Mouse (Mus musculus): ENCODE measurements around the gene Zfp296. TPM values are rescaled to one million over a fixed set of nuclear protein-coding genes. Genes with fewer than 3 reads are reported as not detected.

Zfp296 gene
- 10.0 and 11.1 TPM in 2 replicates for polyA plus RNA-seq (2012; ENCODE audit: low replicate concordance)

DNA sequence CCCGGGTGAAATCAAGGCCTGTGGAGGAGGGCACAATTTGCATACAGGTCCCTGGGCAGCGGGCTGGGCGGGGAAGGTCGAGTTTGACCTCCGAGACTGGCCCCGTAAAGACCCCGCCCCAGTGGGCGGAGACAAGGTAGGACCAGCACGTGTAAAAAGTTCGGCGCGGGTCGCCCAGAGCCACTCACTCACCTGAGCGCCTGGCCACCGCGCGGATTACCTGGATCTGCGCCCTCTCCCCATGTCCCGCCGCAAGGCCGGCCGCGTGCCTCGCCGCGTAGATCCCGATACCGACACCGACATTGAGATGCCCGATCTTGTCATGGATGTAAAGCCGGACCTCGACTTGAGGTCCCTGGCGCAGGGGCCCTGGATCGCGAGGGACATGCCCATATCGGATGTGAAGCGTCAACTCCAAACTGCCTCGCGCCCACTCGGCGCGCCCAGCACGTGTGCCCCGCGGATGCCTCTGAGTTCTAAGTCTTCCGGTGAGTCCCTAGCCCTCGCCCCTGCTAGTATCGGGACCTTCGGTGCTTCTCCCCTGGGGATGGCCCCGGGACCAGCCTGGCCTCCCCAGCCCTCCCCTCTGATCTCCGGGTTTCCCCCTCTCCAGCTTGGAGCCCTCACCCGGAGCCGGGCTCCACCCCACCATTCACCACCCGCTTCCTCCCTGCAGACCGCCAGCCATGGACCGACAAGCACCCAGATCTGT is at the start of gene Zfp296, which contains the start of gene Gemin7:
Gene Zfp296, plus strand, starts transcription at position 147 of the 712 bp plus-strand sequence.
Gene Gemin7, minus strand, starts transcription at position 455 of the 712 bp plus-strand sequence.

DNA sequence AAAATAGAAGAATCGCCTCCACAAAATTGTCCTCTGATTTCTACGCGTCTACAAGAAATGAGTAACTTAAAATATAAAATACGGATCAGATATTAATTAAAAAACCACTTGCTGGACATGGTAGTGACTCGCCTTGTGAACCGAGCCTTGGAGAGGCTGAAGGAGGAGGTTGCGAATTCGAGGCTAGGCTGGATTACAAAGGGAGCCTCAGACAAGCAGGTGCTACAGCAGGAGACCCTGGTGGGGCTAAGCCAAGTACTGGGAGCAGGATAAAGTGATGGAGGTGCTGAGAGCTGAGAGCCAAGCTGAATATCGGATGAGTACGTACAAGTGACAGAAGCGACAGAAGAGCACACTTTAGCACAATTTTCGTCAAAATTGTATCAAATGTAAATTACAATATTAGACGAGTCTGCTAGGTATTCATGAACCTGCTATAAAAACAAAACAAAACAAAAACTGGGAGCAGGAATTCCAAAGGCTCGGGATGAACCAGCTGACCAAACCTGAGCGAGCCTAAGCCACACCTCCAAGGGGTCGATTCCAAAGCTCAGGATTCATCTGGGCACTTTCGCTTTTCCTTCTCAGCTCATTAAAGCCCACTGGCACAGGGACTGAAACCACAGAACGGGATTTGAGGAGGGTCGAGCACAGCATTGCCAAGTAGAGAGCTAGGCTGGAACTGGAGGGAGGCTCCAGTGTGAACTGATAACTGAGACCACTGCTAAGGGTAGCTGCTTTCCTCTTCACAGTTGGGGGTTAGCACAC is 14.3 kb upstream of the Zfp296 start, which contains the start of gene Ppp1r37:
Gene Ppp1r37, minus strand, starts transcription at position 434 of the 768 bp plus-strand sequence.

DNA sequence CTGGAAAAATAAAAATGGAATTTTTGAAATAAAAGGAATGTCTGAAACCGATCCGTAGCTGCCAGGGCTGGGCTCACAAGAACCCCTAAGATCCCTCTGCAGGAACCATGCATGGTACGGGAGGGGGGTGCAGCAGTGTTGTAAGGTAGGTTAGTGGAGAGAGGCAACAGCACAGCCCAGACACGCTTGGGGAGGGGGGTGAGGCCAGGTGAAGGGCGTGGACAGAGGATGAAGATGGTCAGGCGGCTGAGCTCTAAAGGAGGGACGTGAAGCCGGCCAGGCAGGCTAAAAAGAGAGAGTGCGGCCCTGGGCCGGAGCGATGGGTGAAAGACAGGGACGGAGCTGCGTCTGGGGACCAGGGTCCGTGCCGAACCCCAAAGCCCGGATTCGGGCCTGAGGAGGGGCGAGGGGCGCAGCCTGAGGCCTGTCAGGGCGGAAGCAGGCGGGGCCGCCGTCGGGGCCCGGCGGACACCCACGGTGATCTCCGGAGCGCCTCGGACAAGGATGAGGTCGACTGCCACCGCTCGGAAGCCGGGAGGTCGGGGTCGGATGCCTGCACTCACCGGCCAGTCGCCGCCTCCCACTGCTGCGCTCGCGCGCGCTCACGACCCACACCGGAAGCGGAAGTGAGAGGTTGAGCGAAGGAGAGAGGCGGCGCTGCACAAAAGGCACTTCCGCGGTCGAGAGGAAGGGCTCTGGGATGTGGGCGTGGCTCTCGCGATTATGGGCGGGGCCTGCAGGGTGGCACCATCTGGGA is 26.9 kb downstream of the Zfp296 start, which contains the start of gene Clasrp:
Gene Clasrp, minus strand, starts transcription at position 638 of the 757 bp plus-strand sequence.

DNA sequence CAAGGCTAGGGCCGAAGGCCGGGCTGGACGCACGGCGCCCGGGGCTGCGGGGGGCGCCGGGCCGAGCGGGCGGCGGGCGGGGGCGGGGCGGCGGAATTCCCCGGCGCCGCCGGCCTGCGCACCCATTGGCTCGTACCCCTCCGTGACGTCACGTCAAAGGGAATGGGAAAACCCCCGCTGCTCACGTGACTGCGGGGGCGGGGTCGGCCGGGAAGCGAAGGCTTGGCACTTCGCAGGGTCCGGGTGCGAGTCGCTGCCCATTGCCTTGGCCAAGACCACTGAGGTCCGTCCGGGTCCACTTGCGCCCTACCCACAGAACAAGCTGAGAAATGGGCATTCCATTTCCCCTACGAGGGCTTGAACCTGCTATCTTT is 52.3 kb downstream of the Zfp296 start, which contains the start of gene Relb:
Gene Relb, minus strand, starts transcription at position 78 of the 374 bp plus-strand sequence.

Other genes starting within 250 kb of the Zfp296 start
- 21.3 and 28.9 TPM in 2 replicates for gene Ercc1, start 232.5 kb upstream of the Zfp296 start, polyA plus RNA-seq (2012; ENCODE audit: low replicate concordance)
- 35.9 and 52.0 TPM in 2 replicates for gene Cd3eap, start 217.8 kb upstream of the Zfp296 start, polyA plus RNA-seq (2012; ENCODE audit: low replicate concordance)
- 19.1 and 23.9 TPM in 2 replicates for gene Ppp1r13l, start 217.5 kb upstream of the Zfp296 start, polyA plus RNA-seq (2012; ENCODE audit: low replicate concordance)
- 43.1 and 62.1 TPM in 2 replicates for gene Ercc2, start 195.3 kb upstream of the Zfp296 start, polyA plus RNA-seq (2012; ENCODE audit: low replicate concordance)
- gene Klc3, start 173.2 kb upstream of the Zfp296 start, polyA plus RNA-seq (2012; ENCODE audit: low replicate concordance): 1.8 and 4.2 TPM in 2 replicates
- gene Ckm, start 172.5 kb upstream of the Zfp296 start, polyA plus RNA-seq (2012; ENCODE audit: low replicate concordance): 0.33 and 0.72 TPM in 2 replicates
- gene Mark4, start 118.5 kb upstream of the Zfp296 start, polyA plus RNA-seq (2012; ENCODE audit: low replicate concordance): 18.3 and 53.5 TPM in 2 replicates
- gene Exoc3l2, start 114.0 kb upstream of the Zfp296 start, polyA plus RNA-seq (2012; ENCODE audit: low replicate concordance): 0.96 and 3.4 TPM in 2 replicates
- 5.1 and 6.1 TPM in 2 replicates for gene Bloc1s3, start 68.9 kb upstream of the Zfp296 start, polyA plus RNA-seq (2012; ENCODE audit: low replicate concordance)
- gene Trappc6a, start 68.9 kb upstream of the Zfp296 start, polyA plus RNA-seq (2012; ENCODE audit: low replicate concordance): 53.1 and 54.0 TPM in 2 replicates
- 0.13 and 0.14 TPM in 2 replicates for gene Nkpd1, start 59.4 kb upstream of the Zfp296 start, polyA plus RNA-seq (2012; ENCODE audit: low replicate concordance)
- 143 and 152 TPM in 2 replicates for gene Ppp1r37, start 14.2 kb upstream of the Zfp296 start, polyA plus RNA-seq (2012; ENCODE audit: low replicate concordance)
- gene Gemin7, start 308 bp downstream of the Zfp296 start, polyA plus RNA-seq (2012; ENCODE audit: low replicate concordance): 22.7 and 43.0 TPM in 2 replicates
- gene Clasrp, start 27.2 kb downstream of the Zfp296 start, polyA plus RNA-seq (2012; ENCODE audit: low replicate concordance): 117 and 363 TPM in 2 replicates
- 13.7 and 26.5 TPM in 2 replicates for gene Relb, start 52.2 kb downstream of the Zfp296 start, polyA plus RNA-seq (2012; ENCODE audit: low replicate concordance)
- 187 and 280 TPM in 2 replicates for gene Clptm1, start 87.7 kb downstream of the Zfp296 start, polyA plus RNA-seq (2012; ENCODE audit: low replicate concordance)
- gene Apoc2, start 100.7 kb downstream of the Zfp296 start, polyA plus RNA-seq (2012; ENCODE audit: low replicate concordance): not detected in 2 replicates
- gene Gm44805, start 104.1 kb downstream of the Zfp296 start, polyA plus RNA-seq (2012; ENCODE audit: low replicate concordance): not detected in 2 replicates
- not detected in 2 replicates for gene Apoc4, start 104.2 kb downstream of the Zfp296 start, polyA plus RNA-seq (2012; ENCODE audit: low replicate concordance)
- 0.99 TPM in 1 of 2 replicates, not detected in the other for gene Apoc1, start 115.4 kb downstream of the Zfp296 start, polyA plus RNA-seq (2012; ENCODE audit: low replicate concordance)
- gene Apoe, start 121.9 kb downstream of the Zfp296 start, polyA plus RNA-seq (2012; ENCODE audit: low replicate concordance): 178 and 422 TPM in 2 replicates
- 213 and 277 TPM in 2 replicates for gene Tomm40, start 138.2 kb downstream of the Zfp296 start, polyA plus RNA-seq (2012; ENCODE audit: low replicate concordance)
- 4.9 and 6.0 TPM in 2 replicates for gene Nectin2, start 173.2 kb downstream of the Zfp296 start, polyA plus RNA-seq (2012; ENCODE audit: low replicate concordance)
- 6.0 and 6.9 TPM in 2 replicates for gene Bcam, start 193.7 kb downstream of the Zfp296 start, polyA plus RNA-seq (2012; ENCODE audit: low replicate concordance)
- 0.51 TPM in 1 of 2 replicates, not detected in the other for gene Cblc, start 219.5 kb downstream of the Zfp296 start, polyA plus RNA-seq (2012; ENCODE audit: low replicate concordance)
- gene Bcl3, start 245.5 kb downstream of the Zfp296 start, polyA plus RNA-seq (2012; ENCODE audit: low replicate concordance): 67.9 and 83.4 TPM in 2 replicates

Measured in leukemia stem cell, adult 10-12 weeks (primary cell).